Mouse (Mus musculus): Measurements from ENCODE around the gene 4930447C04Rik.

GRCm38 (mm10) chr12:72945301-72946063 lies 4.9 kb upstream of the 4930447C04Rik start:
- TF ChIP-seq MYOG (IDR thresholded peaks at IDR 0.05; ENCODE audit: control insufficient read depth in 1 of 3, insufficient read depth in 1 of 3, insufficient read length in 2 of 3, low read depth in 2 of 3) (no peak), POLR2A (IDR thresholded peaks at IDR 0.05; ENCODE audit: insufficient read length, low read depth) (no peak), MAX (IDR thresholded peaks at IDR 0.05; ENCODE audit: low read depth) (no peak), USF1 (IDR thresholded peaks at IDR 0.05; ENCODE audit: low read depth) (no peak), MYOD1 (IDR thresholded peaks at IDR 0.05; ENCODE audit: control insufficient read depth in 1 of 3, insufficient read length in 2 of 3, low read depth in 2 of 3) (no peak), CEBPB (IDR thresholded peaks at IDR 0.05; ENCODE audit: insufficient read depth, poor library complexity, severe bottlenecking) (no peak), POLR2AphosphoS2 (IDR thresholded peaks at IDR 0.05; ENCODE audit: insufficient read length, low read depth) (no peak), REST (IDR thresholded peaks at IDR 0.05; ENCODE audit: insufficient read depth, insufficient read length) (no peak), TCF3 (IDR thresholded peaks at IDR 0.05; ENCODE audit: insufficient read length, low read depth) (no peak), TCF12 (IDR thresholded peaks at IDR 0.05; ENCODE audit: insufficient read depth, poor library complexity, severe bottlenecking) (no peak), E2F4 (IDR thresholded peaks at IDR 0.05; ENCODE audit: insufficient read depth) (no peak)

All from myocyte (in vitro differentiated cells).